Mouse (Mus musculus) neural tube, embryonic 14.5 days (tissue): ENCODE measurements around the gene Timm8b. TPM values are rescaled to one million over a fixed set of nuclear protein-coding genes. Genes with fewer than 3 reads are reported as not detected.

Source experiments
- ATAC-seq: fragments of 200-750 bp; cut with Nextera tagmentation; 2 replicates; pipeline ENCODE4 v1.8.0; 2017; ENCODE audit warnings: low read depth, mild to moderate bottlenecking, moderate TSS enrichment, moderate library complexity
- H3K27ac ChIP-seq: fragments of 300-500 bp; sonication (generic); 2 replicates; pipeline ENCODE4 v1.5.1; 2014; ENCODE audit warnings: low read depth, mild to moderate bottlenecking, control low read depth, low read length, moderate library complexity, mixed read lengths
- H3K27me3 ChIP-seq: fragments of 300-500 bp; sonication (generic); 2 replicates; pipeline ENCODE4 v1.6.1; 2014; ENCODE audit warnings: low read length; ENCODE audit not compliant: control insufficient read depth, insufficient read depth
- H3K36me3 ChIP-seq: fragments of 300-500 bp; sonication (generic); 2 replicates; pipeline ENCODE4 v1.6.1; 2014; ENCODE audit warnings: low read length, mixed read lengths; ENCODE audit not compliant: control insufficient read depth, insufficient read depth
- H3K4me1 ChIP-seq: fragments of 300-500 bp; sonication (generic); 2 replicates; pipeline ENCODE4 v1.6.1; 2014; ENCODE audit warnings: low read length; ENCODE audit not compliant: control insufficient read depth, insufficient read depth
- H3K4me2 ChIP-seq: fragments of 300-500 bp; sonication (generic); 2 replicates; pipeline ENCODE4 v1.6.1; 2014; ENCODE audit warnings: mild to moderate bottlenecking, low read depth, low read length, control low read depth
- H3K4me3 ChIP-seq: fragments of 300-500 bp; sonication (generic); 2 replicates; pipeline ENCODE4 v1.5.1; 2014; ENCODE audit warnings: low read depth, low read length, control low read depth, mixed read lengths
- H3K9ac ChIP-seq: fragments of 300-500 bp; sonication (generic); replicated peaks from 2 replicates; pipeline ENCODE4 v1.6.1; 2014; ENCODE audit warnings: low read depth, mild to moderate bottlenecking, control low read depth, low read length, mixed read lengths
- H3K9me3 ChIP-seq: fragments of 300-500 bp; sonication (generic); 2 replicates; pipeline ENCODE4 v1.6.1; 2016; ENCODE audit warnings: low read length; ENCODE audit not compliant: control insufficient read depth
- WGBS: fragments of 180-500 bp; shearing (Covaris S2); extraction: QIAGEN DNeasy Blood & Tissue Kit; methylation state at CpG from one replicate; pipeline ENCODE4 v1.1.7; 2014; 5-methylcytosine and 5-hydroxymethylcytosine counted together
- polyA plus RNA-seq: library from polyadenylated mRNA; unstranded; fragments of >200 nt; fragmentation: Nextera tagmentation; extraction: Ambion mirVana; gene quantifications from 2 replicates; pipeline ENCODE4 v1.2.1, GENCODE M21; 2014

Gene Timm8b
- polyA plus RNA-seq, 1 experiment from 2014 or later, result 448 TPM

DNA sequence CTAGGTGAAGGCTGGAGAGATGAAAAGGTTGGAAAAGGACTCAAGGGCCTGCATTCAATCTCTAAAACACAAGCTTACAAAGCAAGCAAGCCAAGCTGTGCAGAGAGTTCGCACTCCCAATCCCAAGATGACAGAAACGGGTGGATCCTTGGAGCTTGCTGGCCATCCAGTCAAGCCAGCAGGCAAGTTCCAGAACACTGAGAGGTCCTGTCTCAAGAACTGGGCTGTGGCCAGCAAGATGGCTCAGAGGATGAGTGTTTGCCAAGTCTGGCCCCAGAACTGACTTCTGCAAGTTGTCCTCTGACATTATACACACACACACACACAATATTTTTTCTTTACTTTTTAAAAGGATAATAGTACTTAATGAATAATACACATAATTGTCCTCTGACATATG, 35.8 kb upstream of the Timm8b start:
- WGBS, result 89% methylated on average over 2 of the region's 2 CpGs

DNA sequence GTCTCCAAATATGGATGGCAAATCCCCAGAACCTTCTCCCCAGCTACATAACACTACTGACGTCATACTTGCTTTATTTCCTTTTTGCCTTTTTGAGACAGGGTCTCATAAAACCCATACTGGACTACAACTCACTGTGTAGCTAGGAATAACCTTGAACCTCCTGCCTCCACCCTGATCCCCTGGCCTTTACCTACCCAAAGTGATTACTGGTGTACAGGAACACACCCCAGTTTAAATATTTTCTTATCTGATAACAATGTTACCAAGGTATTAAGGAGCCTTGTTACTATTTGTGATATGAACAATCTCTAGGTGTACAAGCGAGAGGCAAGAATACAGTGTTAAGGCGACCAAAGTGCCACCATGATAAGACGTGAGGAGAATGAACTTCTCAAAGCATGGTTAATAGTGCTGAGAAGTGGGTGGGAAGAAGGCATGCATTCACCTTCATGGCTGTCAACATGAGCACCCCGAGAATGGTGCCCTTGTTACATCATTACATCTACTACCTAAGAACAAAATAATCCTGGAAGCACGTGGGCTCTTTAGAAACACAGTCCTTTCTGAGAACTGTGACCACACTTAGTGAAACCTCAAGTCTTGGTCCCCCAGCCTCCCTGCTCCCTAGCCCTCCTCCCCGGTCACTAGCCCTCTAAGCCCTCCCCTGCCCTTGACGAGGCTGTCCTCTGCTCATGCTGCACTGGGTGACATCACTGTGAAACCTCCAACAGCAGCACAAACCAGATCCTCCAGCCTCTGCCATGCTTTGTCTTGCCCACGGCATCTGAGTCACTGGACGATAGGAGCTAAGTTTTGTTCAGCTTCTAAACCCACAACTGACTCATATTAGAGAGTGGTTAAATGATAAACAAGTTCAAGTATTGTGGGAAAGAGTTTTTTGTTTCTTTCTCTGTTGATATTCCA, 33.8 kb upstream of the Timm8b start:
- Histone ChIP-seq H3K27me3 (no peaks in the 10 kb centered on the region), H3K4me3 (no peak overlapping the region), H3K4me2 (no peak overlapping the region), H3K27ac (no peak overlapping the region), H3K9ac (no peak overlapping the region), H3K36me3 (no peaks in the 10 kb centered on the region), H3K4me1 (no peaks in the 10 kb centered on the region), H3K9me3 (no peaks in the 10 kb centered on the region)
- no peak for ATAC-seq
- 88% methylated on average over 10 of the region's 10 CpGs for WGBS

More for the DNA sequence above, 35.8 kb upstream of the Timm8b start:
- H3K27me3 ChIP-seq, result no peaks in the 10 kb centered on the region
- no peak overlapping the region for H3K27ac ChIP-seq
- ATAC-seq, result no peak
- H3K36me3 ChIP-seq, result no peaks in the 10 kb centered on the region
- no peak overlapping the region for H3K4me2 ChIP-seq
- H3K4me1 ChIP-seq, result no peaks in the 10 kb centered on the region
- no peak overlapping the region for H3K4me3 ChIP-seq
- H3K9me3 ChIP-seq, result no peaks in the 10 kb centered on the region
- H3K9ac ChIP-seq, result no peak overlapping the region

GRCm38 (mm10) chr9:50580370-50580769, 23.3 kb upstream of the Timm8b start:
- no peaks in the 10 kb centered on the region for H3K4me1 ChIP-seq
- H3K27ac ChIP-seq, result no peak overlapping the region
- no peaks in the 10 kb centered on the region for H3K9me3 ChIP-seq
- no peaks in the 10 kb centered on the region for H3K27me3 ChIP-seq
- no peaks in the 10 kb centered on the region for H3K36me3 ChIP-seq
- WGBS, result 49% methylated on average over 4 of the region's 4 CpGs
- no peak overlapping the region for H3K9ac ChIP-seq
- H3K4me3 ChIP-seq, result no peak overlapping the region
- no peak for ATAC-seq
- H3K4me2 ChIP-seq, result no peak overlapping the region

DNA sequence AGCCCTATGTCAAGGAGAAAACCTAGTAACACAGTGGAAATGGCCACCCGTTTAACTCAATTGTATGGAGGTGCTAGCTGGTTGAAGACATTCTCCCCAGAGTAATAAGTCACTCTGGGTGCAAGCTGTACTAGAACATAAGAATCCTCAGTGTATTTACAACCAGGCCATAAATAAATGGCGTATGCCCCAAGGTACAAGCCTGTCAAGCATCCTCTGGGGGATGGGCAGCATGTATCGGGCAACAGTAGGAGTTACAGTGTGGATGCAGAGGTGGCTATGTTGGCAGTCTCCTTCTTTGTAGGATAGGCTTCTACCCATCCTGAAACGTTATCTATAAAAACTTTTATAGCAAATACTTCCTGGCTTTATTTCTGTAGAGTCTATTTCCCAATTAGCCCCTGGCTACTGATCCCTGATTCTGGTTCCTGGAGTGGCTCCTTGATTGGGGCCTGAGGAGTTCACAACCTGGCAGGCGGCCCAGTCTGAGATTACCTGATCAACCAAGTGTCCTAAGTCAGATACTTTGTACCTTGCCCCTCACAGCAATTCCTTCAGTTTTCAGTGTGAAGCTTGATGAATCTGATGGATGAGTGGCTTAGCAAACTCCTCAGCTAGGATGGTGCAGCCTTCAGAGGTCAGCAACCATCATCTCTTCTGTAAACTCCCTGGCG, 18.4 kb upstream of the Timm8b start:
- H3K9ac ChIP-seq, result no peak overlapping the region
- no peaks in the 10 kb centered on the region for H3K4me1 ChIP-seq
- H3K9me3 ChIP-seq, result no peaks in the 10 kb centered on the region
- no peaks in the 10 kb centered on the region for H3K27me3 ChIP-seq
- ATAC-seq, result no peak
- H3K27ac ChIP-seq, result no peak overlapping the region
- no peak overlapping the region for H3K4me3 ChIP-seq
- no peaks in the 10 kb centered on the region for H3K36me3 ChIP-seq
- H3K4me2 ChIP-seq, result no peak overlapping the region
- 77% methylated on average over 6 of the region's 6 CpGs for WGBS

- H3K36me3 ChIP-seq, result no peaks in the 10 kb centered on the region
- H3K4me1 ChIP-seq, result no peaks in the 10 kb centered on the region
- ATAC-seq, result no peak
- H3K27ac ChIP-seq, result no peak overlapping the region
- H3K4me3 ChIP-seq, result no peak overlapping the region
- H3K4me2 ChIP-seq, result no peak overlapping the region
- WGBS, result 87% methylated on average over 4 of the region's 4 CpGs
- no peaks in the 10 kb centered on the region for H3K27me3 ChIP-seq
- H3K9ac ChIP-seq, result no peak overlapping the region
- no peaks in the 10 kb centered on the region for H3K9me3 ChIP-seq
Observed at GRCm38 (mm10) chr9:50586955-50587354, 16.8 kb upstream of the Timm8b start.

DNA sequence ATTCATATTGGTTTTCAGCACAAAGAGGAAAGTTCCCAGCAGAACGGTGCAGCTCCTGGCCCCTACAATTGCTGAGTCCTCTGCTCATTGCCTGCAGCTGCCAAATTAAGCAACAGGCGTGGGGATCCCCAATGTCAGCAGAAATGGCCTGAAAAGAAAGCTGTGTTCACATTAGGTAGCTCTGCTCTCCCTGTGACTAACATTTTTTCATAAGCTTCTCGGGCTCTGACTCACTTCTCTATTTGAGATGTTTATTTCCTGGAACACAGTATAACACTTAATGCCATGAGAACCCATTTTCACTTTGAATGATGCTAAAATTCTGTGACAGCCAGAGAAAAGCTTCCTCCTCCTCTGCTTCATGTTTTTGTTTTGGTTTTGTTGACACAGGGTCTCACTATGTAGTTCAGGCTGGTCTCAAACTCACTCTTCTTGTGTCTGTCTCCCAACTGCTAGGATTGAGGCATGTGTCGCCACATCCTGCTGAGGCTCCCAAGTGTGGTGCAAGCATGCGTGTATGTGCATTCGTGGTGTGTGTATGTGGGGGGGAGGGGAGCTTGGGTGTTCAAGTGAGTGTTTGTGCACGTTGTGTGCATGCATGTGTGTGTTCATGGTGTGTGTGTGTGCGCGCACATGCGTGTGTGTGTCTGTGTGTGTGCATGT, 12.7 kb upstream of the Timm8b start:
- Histone ChIP-seq H3K9me3 (no peaks in the 10 kb centered on the region), H3K27me3 (no peaks in the 10 kb centered on the region), H3K36me3 (peaks cover 11% of the 10 kb centered on the region), H3K4me2 (no peak overlapping the region), H3K4me1 (no peaks in the 10 kb centered on the region), H3K4me3 (no peak overlapping the region), H3K27ac (no peak overlapping the region), H3K9ac (no peak overlapping the region)
- ATAC-seq, result no peak
- 76% methylated on average over 10 of the region's 10 CpGs for WGBS

DNA sequence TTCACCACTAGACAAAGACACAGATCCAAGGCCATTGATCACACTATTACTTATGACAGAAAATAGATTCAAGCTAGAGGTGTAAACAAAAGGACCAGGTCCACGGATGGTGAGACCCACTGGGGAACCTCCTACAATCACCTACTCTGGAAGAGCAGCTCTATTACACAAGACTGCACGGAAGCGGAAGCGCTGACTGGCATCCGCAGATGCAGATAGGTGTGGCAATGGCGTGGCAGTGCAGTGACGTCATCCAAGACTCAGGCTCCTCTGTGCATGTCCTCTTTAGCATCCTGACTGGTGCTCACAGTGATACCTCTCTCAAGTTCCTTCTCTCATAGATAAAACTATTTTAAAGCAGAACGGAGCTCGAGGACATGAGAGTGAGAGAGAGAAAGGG, 10.8 kb upstream of the Timm8b start:
- Histone ChIP-seq H3K27me3 (no peaks in the 10 kb centered on the region), H3K9me3 (no peaks in the 10 kb centered on the region), H3K36me3 (peaks cover 30% of the 10 kb centered on the region), H3K4me1 (no peaks in the 10 kb centered on the region), H3K4me2 (no peak overlapping the region), H3K27ac (no peak overlapping the region), H3K4me3 (no peak overlapping the region), H3K9ac (no peak overlapping the region)
- ATAC-seq, result no peak
- WGBS, result 92% methylated on average over 9 of the region's 9 CpGs

GRCm38 (mm10) chr9:50593544-50593943, 10.2 kb upstream of the Timm8b start:
- no peak for ATAC-seq
- WGBS, result 77% methylated on average over 3 of the region's 3 CpGs
- H3K36me3 ChIP-seq, result peaks cover 36% of the 10 kb centered on the region

More at GRCm38 (mm10) chr9:50593544-50593943, 10.2 kb upstream of the Timm8b start:
- Histone ChIP-seq H3K4me2 (no peak overlapping the region), H3K9me3 (no peaks in the 10 kb centered on the region), H3K27ac (no peak overlapping the region), H3K4me1 (no peaks in the 10 kb centered on the region), H3K27me3 (no peaks in the 10 kb centered on the region), H3K4me3 (no peak overlapping the region), H3K9ac (no peak overlapping the region)
